Mouse (Mus musculus) liver, adult 2 months (tissue): ENCODE data around the gene Capns2. TPM values are rescaled to one million over a fixed set of nuclear protein-coding genes. Genes with fewer than 3 reads are reported as not detected.
"Not testable (repeated sequence)": the region's sequence is repeated elsewhere in the genome, so short reads cannot be mapped to it uniquely, and the experiment has no call there.

Source experiments
- DNase-seq: peaks from one replicate; pipeline ENCODE4 v3.0.0-alpha.2; 2011; ENCODE audit warnings: low read depth, low spot score; ENCODE audit errors: extremely low read depth
- H3K27ac ChIP-seq: fragments of 200-500 bp; replicated peaks from 2 replicates; pipeline ENCODE4 v1.5.1; 2012; ENCODE audit warnings: low read depth, mild to moderate bottlenecking, control low read depth, inconsistent platforms, low read length; ENCODE audit not compliant: insufficient read depth
- H3K27me3 ChIP-seq: fragments of 200-500 bp; 2 replicates; pipeline ENCODE4 v1.6.1; 2012; ENCODE audit warnings: mild to moderate bottlenecking, moderate library complexity, low read length, inconsistent platforms; ENCODE audit not compliant: control insufficient read depth, insufficient read depth
- H3K36me3 ChIP-seq: fragments of 200-500 bp; 2 replicates; pipeline ENCODE4 v1.6.1; 2012; ENCODE audit warnings: low read length, inconsistent platforms; ENCODE audit not compliant: control insufficient read depth, insufficient read depth
- H3K4me1 ChIP-seq: fragments of 200-500 bp; 2 replicates; pipeline ENCODE4 v1.6.1; 2011; ENCODE audit warnings: low read length; ENCODE audit not compliant: control insufficient read depth, insufficient read depth
- H3K4me3 ChIP-seq: fragments of 200-500 bp; 2 replicates; pipeline ENCODE4 v1.5.1; 2011; ENCODE audit warnings: low read depth, mild to moderate bottlenecking, control low read depth, low read length, moderate library complexity; ENCODE audit not compliant: insufficient read depth
- H3K79me2 ChIP-seq: fragments of 200-500 bp; 2 replicates; pipeline ENCODE4 v1.6.1; 2012; ENCODE audit warnings: inconsistent platforms, mild to moderate bottlenecking, low read length, moderate library complexity; ENCODE audit not compliant: control insufficient read depth, insufficient read depth
- H3K9ac ChIP-seq: fragments of 200-500 bp; 2 replicates; pipeline ENCODE4 v1.6.1; 2012; ENCODE audit warnings: low read depth, mild to moderate bottlenecking, control low read depth, inconsistent platforms, low read length
- CTCF ChIP-seq: fragments of 200-500 bp; IDR thresholded peaks from 2 replicates; pipeline ENCODE4 v1.5.1; 2011; ENCODE audit warnings: low read depth, low read length, control low read depth
- POLR2A ChIP-seq: fragments of 200-500 bp; IDR thresholded peaks from 2 replicates; pipeline ENCODE4 v1.6.1; 2011; ENCODE audit warnings: low read length, control low read depth; ENCODE audit not compliant: insufficient read depth; ENCODE audit errors: extremely low read depth
- WGBS: fragments of 180-500 bp; shearing (Covaris S2); methylation state at CpG from one replicate; pipeline ENCODE4 v1.1.7; 2018; 5-methylcytosine and 5-hydroxymethylcytosine counted together
- polyA plus RNA-seq: library from polyadenylated mRNA; depleted of rRNA; stranded (reverse); fragments of >200 nt; gene quantifications from 2 replicates; pipeline ENCODE4 v1.2.3, GENCODE M21; 2012
- total RNA-seq: library from RNA; depleted of rRNA; stranded (reverse); fragments of >200 nt; gene quantifications from 2 replicates; pipeline ENCODE4 v1.2.3, GENCODE M21; 2014

Capns2 gene
- total and polyA plus RNA-seq, 2 experiments = 0.28 TPM; not detected in 1

- DNase-seq = peak; percentile 1
- WGBS = 69% methylated on average over 2 of the region's 2 CpGs
- no peak overlapping the region for H3K9ac ChIP-seq
- H3K27ac ChIP-seq = no peak overlapping the region
- H3K27me3 ChIP-seq = no peaks in the 10 kb centered on the region; the same call in 1 of the 2 replicates
- H3K4me3 ChIP-seq = no peak overlapping the region
- TF ChIP-seq CTCF = no peak
- no peak for TF ChIP-seq POLR2A
- H3K79me2 ChIP-seq = no peaks in the 10 kb centered on the region
- no peaks in the 10 kb centered on the region for H3K4me1 ChIP-seq
- H3K36me3 ChIP-seq = no peaks in the 10 kb centered on the region
Measured at GRCm38 (mm10) chr8:92883771-92884170, 17.4 kb upstream of the Capns2 start.

DNA sequence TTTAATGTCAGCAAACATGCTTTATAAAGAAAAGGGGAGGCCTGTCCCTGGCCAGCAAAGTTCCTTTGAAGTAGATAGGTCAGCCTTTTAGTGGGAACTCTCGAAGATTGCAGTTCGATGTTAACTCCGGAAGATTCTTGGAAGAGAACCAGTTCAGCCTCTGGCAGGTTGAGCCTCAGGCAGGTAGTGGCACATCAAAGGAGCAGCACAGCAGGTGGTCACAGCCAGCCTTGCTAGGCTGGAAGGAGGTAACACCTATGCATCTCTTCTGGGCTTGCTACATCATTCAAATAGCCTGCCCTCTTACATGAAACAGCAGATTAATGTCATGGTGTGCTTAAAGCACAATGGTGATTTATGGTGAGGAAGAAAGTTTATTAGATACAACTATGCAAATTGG lies 9.0 kb upstream of the Capns2 start:
- not testable (repeated sequence) for H3K79me2 ChIP-seq, H3K27me3 ChIP-seq, H3K4me3 ChIP-seq, DNase-seq, H3K9ac ChIP-seq, H3K4me1 ChIP-seq, H3K27ac ChIP-seq, H3K36me3 ChIP-seq
- 63% methylated on average over 3 of the region's 3 CpGs for WGBS

GRCm38 (mm10) chr8:92893870-92894269 lies 7.3 kb upstream of the Capns2 start:
- no peaks in the 10 kb centered on the region for H3K36me3 ChIP-seq
- H3K4me3 ChIP-seq = no peak overlapping the region
- DNase-seq = no peak
- no peak overlapping the region for H3K27ac ChIP-seq
- H3K79me2 ChIP-seq = no peaks in the 10 kb centered on the region
- H3K27me3 ChIP-seq = no peaks in the 10 kb centered on the region
- H3K9ac ChIP-seq = no peak overlapping the region
- no peak for TF ChIP-seq CTCF
- no peaks in the 10 kb centered on the region for H3K4me1 ChIP-seq
- WGBS = 57% methylated on average over 2 of the region's 2 CpGs

DNA sequence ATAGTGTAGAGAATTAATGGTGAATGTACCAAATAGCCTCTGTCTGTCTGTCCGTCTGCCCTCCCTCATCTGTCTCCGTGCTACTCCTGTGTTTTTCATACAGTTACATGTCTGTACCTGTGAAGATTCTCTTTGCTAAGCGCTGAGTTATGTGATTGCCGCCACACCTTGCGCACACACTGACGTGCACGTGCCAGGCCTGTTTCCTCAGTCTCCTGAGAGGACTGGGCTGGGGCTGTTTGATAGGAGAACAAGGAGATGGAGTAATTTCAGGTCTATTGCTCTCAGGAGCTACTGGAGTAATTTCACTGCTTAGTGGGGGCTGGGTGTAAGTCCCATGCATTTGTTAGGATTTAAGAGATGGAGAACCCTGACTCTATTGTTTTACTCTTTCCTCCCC lies 6.2 kb upstream of the Capns2 start:
- no peak overlapping the region for H3K4me3 ChIP-seq
- DNase-seq = no peak
- H3K79me2 ChIP-seq = no peaks in the 10 kb centered on the region
- no peaks in the 10 kb centered on the region for H3K4me1 ChIP-seq
- no peak overlapping the region for H3K9ac ChIP-seq
- no peak overlapping the region for H3K27ac ChIP-seq
- H3K27me3 ChIP-seq = no peaks in the 10 kb centered on the region
- no peaks in the 10 kb centered on the region for H3K36me3 ChIP-seq
- TF ChIP-seq CTCF = no peak
- TF ChIP-seq POLR2A = no peak
- 83% methylated on average over 7 of the region's 7 CpGs for WGBS

- WGBS = 84% methylated on average over 1 of the region's 1 CpGs
- H3K4me1 ChIP-seq = no peaks in the 10 kb centered on the region
Measured at GRCm38 (mm10) chr8:92896056-92896455, 5.2 kb upstream of the Capns2 start.

DNA sequence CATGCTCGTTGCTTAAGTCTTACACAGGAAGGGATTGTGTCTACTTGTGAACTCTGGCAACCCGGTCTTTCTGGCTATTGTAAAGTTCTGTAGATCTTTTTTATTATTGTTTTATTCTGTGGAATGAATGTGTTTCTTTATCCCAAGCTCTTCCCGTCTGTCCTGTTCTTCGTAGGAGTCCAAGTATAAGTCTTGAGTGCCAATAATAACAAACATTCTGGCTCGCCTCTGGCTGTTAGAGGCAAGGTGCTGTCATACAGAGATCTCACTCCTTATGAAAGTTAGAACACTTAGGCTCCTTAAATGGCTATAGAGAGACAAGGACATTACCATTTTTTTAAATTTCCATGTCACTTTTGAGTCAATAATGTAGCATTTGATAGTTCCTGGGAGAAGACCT lies 4.6 kb upstream of the Capns2 start:
- Histone ChIP-seq H3K4me3 (no peak overlapping the region), H3K79me2 (no peaks in the 10 kb centered on the region), H3K9ac (no peak overlapping the region), H3K27ac (no peak overlapping the region), H3K4me1 (no peaks in the 10 kb centered on the region), H3K27me3 (no peaks in the 10 kb centered on the region), H3K36me3 (no peaks in the 10 kb centered on the region)
- 80% methylated on average over 5 of the region's 5 CpGs for WGBS
- TF ChIP-seq CTCF (no peak), POLR2A (no peak)
- DNase-seq = no peak

More at GRCm38 (mm10) chr8:92896056-92896455, 5.2 kb upstream of the Capns2 start:
- H3K36me3 ChIP-seq = no peaks in the 10 kb centered on the region
- no peak for DNase-seq
- TF ChIP-seq CTCF = no peak
- no peak for TF ChIP-seq POLR2A
- no peak overlapping the region for H3K4me3 ChIP-seq
- no peaks in the 10 kb centered on the region for H3K79me2 ChIP-seq
- no peaks in the 10 kb centered on the region for H3K27me3 ChIP-seq
- no peak overlapping the region for H3K27ac ChIP-seq
- H3K9ac ChIP-seq = no peak overlapping the region
